Mouse (Mus musculus) C2C12 (cell line): ENCODE measurements around the gene Ccdc30. TPM values are rescaled to one million over a fixed set of nuclear protein-coding genes. Genes with fewer than 3 reads are reported as not detected.
"Not testable (repeated sequence)": the region's sequence is repeated elsewhere in the genome, so short reads cannot be mapped to it uniquely, and the experiment has no call there.

Source experiments
- H3K27me3 ChIP-seq: one replicate; pipeline ENCODE4 v1.6.1; 2011; ENCODE audit not compliant: control insufficient read depth, insufficient read depth, insufficient read length
- H3K36me3 ChIP-seq: one replicate; pipeline ENCODE4 v1.6.1; 2011; ENCODE audit not compliant: control insufficient read depth, insufficient read depth
- H3K4me3 ChIP-seq: one replicate; pipeline ENCODE4 v1.5.1; 2011; ENCODE audit warnings: mild to moderate bottlenecking, control low read depth; ENCODE audit not compliant: poor library complexity, insufficient read depth, severe bottlenecking
- H3K79me2 ChIP-seq: one replicate; pipeline ENCODE4 v1.6.1; 2011; ENCODE audit not compliant: control insufficient read depth, insufficient read depth
- H3K79me3 ChIP-seq: one replicate; pipeline ENCODE4 v1.6.1; 2011; ENCODE audit warnings: low read depth, control low read depth
- H3ac ChIP-seq: one replicate; pipeline ENCODE3; 2011; ENCODE audit warnings: low read depth; ENCODE audit not compliant: control insufficient read depth, insufficient read length
- CEBPB ChIP-seq: IDR thresholded peaks from one replicate; pipeline ENCODE4 v1.6.1; 2011; ENCODE audit warnings: low read depth, mild to moderate bottlenecking, control low read depth, moderate library complexity
- CTCF ChIP-seq: IDR thresholded peaks from one replicate; pipeline ENCODE4 v1.5.1; 2011; ENCODE audit not compliant: control insufficient read depth, insufficient read depth, insufficient read length
- FOSL1 ChIP-seq: IDR thresholded peaks from one replicate; pipeline ENCODE4 v1.8.0; 2011; ENCODE audit warnings: mild to moderate bottlenecking, low read length; ENCODE audit not compliant: poor library complexity, insufficient read depth, severe bottlenecking
- MAX ChIP-seq: IDR thresholded peaks from one replicate; pipeline ENCODE4 v1.6.1; 2011; ENCODE audit warnings: mild to moderate bottlenecking, control low read depth
- MYOD1 ChIP-seq: IDR thresholded peaks from one replicate; pipeline ENCODE4 v1.6.1; 2011; ENCODE audit warnings: low read depth; ENCODE audit not compliant: control insufficient read depth, insufficient read length
- MYOG ChIP-seq: IDR thresholded peaks from one replicate; pipeline ENCODE4 v1.6.1; 2011; ENCODE audit not compliant: control insufficient read depth, insufficient read length; ENCODE audit errors: extremely low read depth
- USF1 ChIP-seq: IDR thresholded peaks from one replicate; pipeline ENCODE4 v1.6.1; 2011; ENCODE audit warnings: low read depth, mild to moderate bottlenecking, control low read depth, moderate library complexity
- polyA plus RNA-seq: library from polyadenylated mRNA; unstranded; fragments of >200 nt; fragmentation: generic; extraction: Trizol; gene quantifications from one replicate; pipeline ENCODE4 v1.2.1, GENCODE M21; 2012; ENCODE audit warnings: missing spikeins

Ccdc30 gene
- polyA plus RNA-seq, 1 experiment: 0.22 TPM

DNA sequence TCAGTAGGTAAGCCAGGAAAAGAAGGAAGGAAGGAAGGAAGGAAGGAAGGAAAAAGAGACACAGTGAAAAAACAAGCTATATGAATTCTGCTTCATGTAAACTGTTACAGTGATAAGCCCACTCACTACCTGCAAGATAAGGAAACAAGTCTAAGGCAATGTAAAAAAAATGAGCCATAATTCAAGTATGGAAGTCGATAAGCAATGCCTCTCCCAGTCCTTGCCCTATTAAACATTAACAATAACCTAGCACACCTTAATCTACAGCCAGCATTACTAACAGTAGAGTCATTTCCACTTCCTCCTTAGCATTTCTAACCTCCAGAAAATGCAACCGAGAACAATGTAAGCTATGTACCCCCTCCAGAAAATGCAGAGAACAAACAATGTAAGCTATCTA is 130.0 kb downstream of the Ccdc30 start:
- no peak overlapping the region for H3ac ChIP-seq
- H3K36me3 ChIP-seq: peaks cover 98% of the 10 kb centered on the region

DNA sequence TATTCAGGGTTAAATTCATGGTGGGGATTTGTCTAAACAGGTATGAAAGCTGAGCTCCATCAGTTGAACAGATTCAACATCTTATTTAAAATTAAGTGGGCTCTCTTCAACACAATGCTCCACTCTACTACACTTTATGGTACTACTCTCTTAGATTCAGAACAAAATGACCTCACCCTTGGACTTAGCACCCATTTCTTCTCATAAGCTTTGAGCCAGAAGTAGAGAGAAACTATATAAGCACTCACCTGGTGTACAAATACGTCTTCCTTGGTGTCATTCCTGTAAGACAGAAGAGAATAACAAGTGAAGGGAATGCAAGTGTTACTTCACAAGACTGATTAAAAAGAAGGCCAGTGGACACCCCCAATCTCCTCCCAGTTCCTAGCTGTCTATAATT is 130.5 kb downstream of the Ccdc30 start:
- TF ChIP-seq MYOD1 (no peak), USF1 (no peak), MYOG (no peak), FOSL1 (no peak), CTCF (no peak), CEBPB (no peak), MAX (no peak)
- Histone ChIP-seq H3ac (no peak overlapping the region), H3K4me3 (no peak overlapping the region), H3K79me3 (peaks cover 69% of the 10 kb centered on the region), H3K27me3 (no peaks in the 10 kb centered on the region), H3K36me3 (peaks cover 98% of the 10 kb centered on the region), H3K79me2 (peaks cover 93% of the 10 kb centered on the region)

More for the DNA sequence above, 130.0 kb downstream of the Ccdc30 start:
- Histone ChIP-seq H3K27me3 (no peaks in the 10 kb centered on the region), H3K79me2 (peaks cover 98% of the 10 kb centered on the region), H3K4me3 (no peak overlapping the region), H3K79me3 (peaks cover 73% of the 10 kb centered on the region)
- TF ChIP-seq CEBPB (no peak), FOSL1 (no peak), MYOG (no peak), MYOD1 (no peak), CTCF (no peak)

DNA sequence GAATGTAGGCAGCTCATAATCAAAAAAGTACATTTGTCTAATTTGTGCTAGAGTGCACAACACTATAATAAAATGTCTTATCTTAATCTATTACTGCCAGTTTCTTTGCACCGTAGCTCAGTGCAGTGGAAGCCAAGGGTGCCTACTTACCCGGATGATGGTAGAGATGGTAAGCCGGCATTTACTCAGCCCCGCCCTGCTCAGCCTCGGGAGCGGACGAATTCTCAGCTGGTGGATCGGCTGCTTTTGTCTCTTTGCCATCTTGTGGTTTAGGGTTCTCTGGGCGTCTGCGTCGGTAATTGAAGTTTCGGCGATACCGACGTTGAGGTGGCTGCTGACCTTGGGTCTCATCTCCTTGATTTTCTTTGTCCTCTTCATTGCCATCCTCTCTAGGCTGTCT is 136.5 kb downstream of the Ccdc30 start:
- H3K27me3 ChIP-seq, H3K4me3 ChIP-seq, H3ac ChIP-seq: not testable (repeated sequence)
- Histone ChIP-seq H3K79me2 (peaks cover 33% of the 10 kb centered on the region), H3K36me3 (peaks cover 93% of the 10 kb centered on the region), H3K79me3 (peaks cover 12% of the 10 kb centered on the region)

DNA sequence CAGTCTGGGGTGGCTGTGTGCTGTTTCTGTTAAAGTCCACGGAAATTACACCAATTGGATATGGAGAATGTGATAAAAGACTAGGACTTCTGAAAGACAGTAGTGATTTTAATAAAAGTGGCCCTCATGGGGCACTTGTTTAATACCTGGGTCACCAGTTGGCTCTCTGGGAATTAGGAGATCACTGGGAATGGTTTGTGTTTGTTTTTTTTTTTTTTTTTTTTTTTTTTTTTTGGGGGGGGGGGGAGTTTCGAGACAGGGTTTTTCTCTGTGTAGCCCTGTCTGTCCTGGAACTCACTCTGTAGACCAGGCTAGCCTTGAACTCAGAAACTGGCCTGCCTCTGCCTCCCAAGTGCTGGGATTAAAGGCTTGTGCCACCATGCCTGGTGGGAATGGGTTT is 139.6 kb downstream of the Ccdc30 start:
- Histone ChIP-seq H3K79me3 (peaks cover 1% of the 10 kb centered on the region), H3K27me3 (no peaks in the 10 kb centered on the region), H3K36me3 (peaks cover 90% of the 10 kb centered on the region), H3ac (no peak overlapping the region), H3K79me2 (peaks cover 2% of the 10 kb centered on the region), H3K4me3 (no peak overlapping the region)
- no peak for TF ChIP-seq MYOD1
- TF ChIP-seq CTCF: no peak

DNA sequence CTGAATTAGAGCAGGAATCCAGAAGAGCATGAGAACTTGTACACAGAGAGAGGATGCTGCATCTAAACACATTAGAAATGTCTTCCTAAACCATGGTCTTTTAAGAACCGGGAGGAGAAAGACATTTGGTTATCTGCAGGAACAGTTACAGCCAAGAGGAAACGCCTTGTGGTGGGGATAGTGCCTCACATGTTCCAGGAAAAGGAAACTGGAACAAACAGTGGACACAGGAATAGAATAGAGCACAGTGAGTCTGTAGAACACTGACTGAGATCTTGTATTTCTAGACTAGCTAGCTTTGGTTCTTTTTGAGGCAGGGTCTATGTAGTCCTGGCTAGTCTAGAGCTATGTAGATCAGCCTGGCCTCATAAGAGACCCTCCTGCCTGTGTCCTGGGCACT is 140.1 kb downstream of the Ccdc30 start:
- Histone ChIP-seq H3K79me2 (no peaks in the 10 kb centered on the region), H3ac (no peak overlapping the region), H3K36me3 (peaks cover 91% of the 10 kb centered on the region), H3K27me3 (no peaks in the 10 kb centered on the region), H3K4me3 (no peak overlapping the region), H3K79me3 (peaks cover under 1% of the 10 kb centered on the region)
- TF ChIP-seq CTCF: no peak
- no peak for TF ChIP-seq MYOD1
- TF ChIP-seq MAX: no peak
- TF ChIP-seq MYOG: no peak
- no peak for TF ChIP-seq FOSL1
- TF ChIP-seq CEBPB: no peak
- TF ChIP-seq USF1: no peak

DNA sequence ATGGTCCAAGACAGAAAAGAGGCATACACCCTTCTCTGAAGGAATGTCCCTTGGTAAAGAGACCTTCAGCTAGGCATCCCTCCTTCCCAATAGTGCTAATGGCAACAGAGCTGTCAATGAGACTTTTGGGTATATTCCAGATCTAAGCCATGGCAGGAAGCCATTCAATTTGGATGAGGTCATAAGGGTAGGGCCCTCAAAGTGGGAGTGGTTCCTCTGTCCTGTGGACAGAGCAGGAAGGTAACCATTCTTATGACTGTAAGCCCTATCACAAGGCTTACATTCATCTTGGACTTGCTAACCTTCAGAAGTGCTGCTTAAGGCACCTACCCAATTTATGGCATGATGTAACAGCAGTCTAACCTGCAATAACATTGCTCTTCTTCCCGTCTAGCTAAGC is 140.7 kb downstream of the Ccdc30 start:
- H3ac ChIP-seq: no peak overlapping the region
- no peaks in the 10 kb centered on the region for H3K79me3 ChIP-seq
- H3K79me2 ChIP-seq: no peaks in the 10 kb centered on the region
- peaks cover 86% of the 10 kb centered on the region for H3K36me3 ChIP-seq
- no peak for TF ChIP-seq MYOD1
- no peak for TF ChIP-seq MYOG
- no peak for TF ChIP-seq USF1
- no peak for TF ChIP-seq CTCF
- no peak for TF ChIP-seq CEBPB
- TF ChIP-seq FOSL1: no peak
- TF ChIP-seq MAX: no peak
- no peaks in the 10 kb centered on the region for H3K27me3 ChIP-seq
- H3K4me3 ChIP-seq: no peak overlapping the region

Other genes with a start within 250 kb of the Ccdc30 start
- 4.8 TPM for gene Zfp691, start 241.3 kb downstream of the Ccdc30 start, polyA plus RNA-seq
- 0.01 TPM for gene Ermap, start 225.5 kb downstream of the Ccdc30 start, polyA plus RNA-seq
- 76.1 TPM for gene Svbp, start 220.2 kb downstream of the Ccdc30 start, polyA plus RNA-seq
- not detected for gene Tmem269, start 197.3 kb downstream of the Ccdc30 start, polyA plus RNA-seq
- 10.0 TPM for gene AU022252, start 182.8 kb downstream of the Ccdc30 start, polyA plus RNA-seq
- gene P3h1, start 182.6 kb downstream of the Ccdc30 start, polyA plus RNA-seq: 26.1 TPM
- gene Cldn19, start 160.1 kb downstream of the Ccdc30 start, polyA plus RNA-seq: not detected
- gene Ybx1, start 120.9 kb downstream of the Ccdc30 start, polyA plus RNA-seq: 818 TPM
- 68.2 TPM for gene Ppih, start 95.0 kb downstream of the Ccdc30 start, polyA plus RNA-seq
- 17.9 TPM for gene Ppcs, start 6.9 kb upstream of the Ccdc30 start, polyA plus RNA-seq
- not detected for gene Zmynd12, start 7.3 kb upstream of the Ccdc30 start, polyA plus RNA-seq
- not detected for gene Rimkla, start 77.1 kb upstream of the Ccdc30 start, polyA plus RNA-seq
- 9.3 TPM for gene Foxj3, start 121.5 kb upstream of the Ccdc30 start, polyA plus RNA-seq
- 2.0 TPM for gene Frg2f1, start 124.0 kb upstream of the Ccdc30 start, polyA plus RNA-seq
- gene Guca2a, start 222.2 kb upstream of the Ccdc30 start, polyA plus RNA-seq: 0.09 TPM
- gene Guca2b, start 243.4 kb upstream of the Ccdc30 start, polyA plus RNA-seq: not detected